Mouse (Mus musculus) left cerebral cortex, adult 8-10 months (tissue): ENCODE measurements around the gene Man1a. TPM values are rescaled to one million over a fixed set of nuclear protein-coding genes. Genes with fewer than 3 reads are reported as not detected.
A peak's percentile ranks its signal among the peaks of the same experiment; 100 is the strongest.

Source experiments
- DNase-seq, 2 experiments: peaks; one replicate each; pipeline ENCODE4 v3.0.0; 2022; ENCODE audit warnings: low spot score in 2 of 2
- total RNA-seq, 4 experiments: library from RNA; stranded (reverse); gene quantifications; 2 replicates each; pipeline ENCODE4 v1.2.4; 2022

The Man1a gene
- total RNA-seq, result 10 to 100 TPM; 28.0 to 28.9 (median 28.7) TPM

DNA sequence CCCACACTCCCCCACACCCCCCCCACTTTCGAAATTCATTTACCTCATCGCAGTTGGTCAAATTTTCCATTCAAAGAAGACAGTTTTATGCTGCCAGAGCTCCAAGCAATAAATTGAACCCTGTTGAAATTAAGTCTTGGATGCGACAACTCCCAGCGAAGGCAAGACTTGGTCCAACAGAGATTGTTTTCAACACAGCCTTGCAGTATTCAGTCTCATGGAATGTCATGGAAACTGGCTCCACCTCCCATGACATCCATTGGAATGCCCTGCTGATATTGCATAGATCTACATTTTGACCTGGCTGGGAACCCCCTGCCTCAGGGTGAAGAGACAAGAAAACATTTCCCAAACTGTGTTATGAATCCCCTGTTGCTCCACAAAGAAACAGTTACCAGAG, at the start of gene Man1a:
Man1a (minus strand) TSS at position 190 of the 400 bp plus-strand sequence.
- no peak for DNase-seq

DNA sequence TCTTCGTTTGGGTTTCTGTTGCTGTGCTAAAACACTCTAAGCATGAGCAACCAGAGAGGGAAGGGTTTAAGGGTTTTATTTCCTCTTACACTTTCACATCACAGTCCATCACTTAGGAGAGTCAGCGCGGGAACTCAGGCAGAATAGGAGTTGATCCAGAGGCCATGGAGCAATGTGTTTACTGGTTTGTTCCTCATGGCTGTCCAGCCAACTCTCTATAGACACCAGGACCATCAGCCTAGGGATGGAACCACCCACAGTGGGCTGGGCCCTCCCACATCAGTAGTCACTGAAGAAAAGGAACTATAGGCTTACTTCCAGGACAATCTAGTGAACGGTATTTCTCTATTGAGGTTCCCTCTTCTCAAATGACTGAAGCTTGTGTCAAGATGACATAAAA, 45.4 kb upstream of the Man1a start:
- DNase-seq, result no peak

DNA sequence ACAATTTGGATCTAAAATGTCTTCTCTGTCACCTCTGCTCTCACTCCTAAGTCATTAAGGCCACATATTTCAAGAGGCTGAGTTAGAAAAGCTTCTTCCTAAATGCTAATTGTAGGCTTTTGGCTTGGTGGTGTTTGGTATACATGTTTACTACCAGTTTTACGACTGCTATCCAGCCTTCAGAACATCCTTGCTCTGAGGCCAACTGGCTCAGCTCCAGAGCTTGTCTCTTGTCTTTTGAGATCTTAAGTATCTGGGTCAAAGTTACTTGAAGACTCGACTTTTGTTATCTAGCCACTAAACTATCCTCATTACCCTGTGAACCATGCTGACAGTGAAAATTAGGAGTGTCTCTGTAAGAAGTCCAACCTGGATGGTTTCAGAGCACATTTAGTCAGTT, 44.0 kb upstream of the Man1a start:
- no peak for DNase-seq

DNA sequence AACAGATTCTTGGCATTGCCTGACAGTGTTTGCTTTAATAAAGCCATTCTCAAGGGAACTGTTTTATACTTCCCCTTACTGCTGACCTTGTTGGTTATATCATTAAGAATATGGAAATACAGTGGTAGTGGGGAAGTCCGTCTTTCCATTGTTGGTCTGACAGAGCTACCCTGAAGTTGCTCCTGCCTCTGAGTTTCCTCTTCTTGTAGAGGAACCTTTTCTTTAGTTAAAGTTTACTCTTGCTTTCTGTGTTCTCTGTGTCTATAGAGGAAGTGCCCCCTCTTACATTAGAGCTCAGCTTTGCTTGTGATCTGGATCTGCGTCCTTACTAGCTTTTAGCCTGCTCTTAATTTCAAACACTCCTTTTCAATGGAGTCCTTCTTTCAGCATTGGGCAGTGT, 42.9 kb upstream of the Man1a start:
- DNase-seq, result no peak

DNA sequence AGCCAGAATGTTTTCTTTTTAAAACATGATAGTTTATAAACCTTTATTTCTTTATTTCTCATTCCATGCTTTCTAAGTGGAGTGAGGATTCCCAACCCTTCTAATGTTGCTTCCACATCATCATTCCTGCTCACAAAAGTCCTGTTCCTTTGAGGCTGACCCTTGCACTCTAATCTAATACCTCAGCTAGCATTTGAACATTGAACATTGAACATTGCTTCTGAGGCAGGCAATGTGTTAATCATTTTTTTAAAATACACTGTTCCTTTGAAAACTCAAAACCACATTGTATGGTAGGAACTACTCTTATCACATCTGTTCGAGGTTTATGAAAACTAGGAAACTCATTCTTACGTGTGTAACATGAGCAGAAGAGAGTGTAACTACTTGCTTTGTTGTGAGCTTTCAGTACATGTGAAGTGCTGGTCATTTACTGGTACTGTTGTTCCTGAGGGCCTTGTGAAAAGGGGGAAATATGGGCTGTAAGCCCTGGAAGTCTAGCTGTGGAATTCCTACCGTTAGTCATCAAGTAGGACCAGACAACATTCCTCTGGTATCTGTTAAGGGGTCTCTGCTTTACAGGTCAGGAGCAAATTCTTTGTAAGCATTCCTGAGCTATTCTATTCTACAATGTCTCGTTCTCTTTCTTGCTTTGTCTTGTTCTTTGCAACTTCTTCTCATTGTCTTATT, 42.0 kb upstream of the Man1a start:
- DNase-seq, result no peak

DNA sequence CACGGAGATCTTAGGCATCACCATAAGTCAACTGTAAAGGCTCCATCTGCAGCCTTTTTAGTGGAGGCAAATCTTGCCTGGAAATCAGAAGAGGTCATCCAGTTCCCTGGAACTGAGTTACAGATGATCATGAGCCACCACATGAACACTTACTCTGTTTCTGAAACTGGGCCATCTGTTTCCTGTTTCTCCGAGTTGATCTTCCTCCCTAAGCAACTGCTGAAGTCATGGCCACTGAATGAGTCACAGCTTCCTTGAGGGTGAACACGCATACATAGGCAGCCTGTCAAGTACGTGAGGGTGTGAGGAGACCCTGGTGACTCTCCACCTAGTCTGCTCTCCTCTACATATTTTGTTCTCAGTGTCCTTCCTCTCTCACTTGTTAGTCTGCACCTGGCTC, 41.4 kb upstream of the Man1a start:
- peak in 1 of 2 experiments; percentile 9 for DNase-seq

DNA sequence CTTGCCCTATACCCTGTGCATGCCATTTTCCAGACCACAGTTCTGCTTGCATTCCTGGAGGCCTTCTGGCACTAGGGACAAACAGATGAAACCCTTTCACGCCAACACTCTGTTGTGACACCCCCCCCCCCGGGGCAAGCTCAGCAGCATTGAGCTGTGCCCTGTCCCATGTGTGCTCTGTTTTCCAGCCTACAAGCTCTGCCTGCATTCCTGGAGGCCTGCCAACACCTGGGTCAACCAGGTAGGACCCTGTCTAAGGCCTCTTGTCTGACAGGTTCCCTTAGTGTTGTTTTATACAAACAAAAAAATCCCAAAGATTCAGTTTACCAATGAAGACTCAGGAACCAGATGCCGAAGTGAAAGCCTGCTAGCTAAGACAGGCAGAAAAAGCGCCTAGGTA, 27.3 kb upstream of the Man1a start:
- no peak for DNase-seq

DNA sequence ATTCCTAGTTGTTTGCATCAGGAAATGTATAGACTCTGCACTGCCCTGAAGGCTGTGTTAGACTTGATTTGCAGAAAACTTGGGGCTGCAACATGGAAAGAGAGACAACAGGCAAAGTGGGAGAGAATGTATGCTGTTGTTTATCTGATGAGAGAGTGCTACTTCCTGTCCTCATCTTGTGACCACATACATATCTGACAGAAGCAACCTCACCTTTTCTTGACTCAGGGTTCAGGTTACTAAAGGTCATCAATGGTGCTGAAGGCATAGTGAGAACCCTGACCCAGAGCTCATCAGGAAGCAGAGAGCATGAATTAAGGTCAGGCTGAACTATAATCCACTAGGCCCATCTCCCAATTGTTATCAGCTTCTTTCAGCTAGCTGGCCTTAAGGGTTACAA, 15.7 kb upstream of the Man1a start:
- DNase-seq, result no peak

DNA sequence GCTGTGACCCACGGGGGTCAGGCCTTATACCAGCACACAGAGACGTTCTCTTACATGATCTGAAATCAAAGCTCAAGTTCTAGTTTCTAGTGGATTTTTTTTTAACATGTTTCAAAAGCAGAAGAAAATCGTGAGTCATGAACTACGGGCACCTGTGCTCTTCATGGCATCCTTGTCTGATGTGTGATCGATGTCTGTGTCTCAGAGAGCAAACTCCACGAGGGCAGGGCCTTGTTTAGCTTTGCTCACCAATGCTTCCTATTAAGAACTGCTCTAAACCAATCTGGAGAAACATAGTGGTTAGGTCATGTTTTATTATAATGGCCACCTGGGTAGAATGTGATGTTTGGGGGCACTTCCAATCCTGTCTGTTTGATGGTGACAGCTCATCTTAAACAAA, 13.5 kb upstream of the Man1a start:
- no peak for DNase-seq

DNA sequence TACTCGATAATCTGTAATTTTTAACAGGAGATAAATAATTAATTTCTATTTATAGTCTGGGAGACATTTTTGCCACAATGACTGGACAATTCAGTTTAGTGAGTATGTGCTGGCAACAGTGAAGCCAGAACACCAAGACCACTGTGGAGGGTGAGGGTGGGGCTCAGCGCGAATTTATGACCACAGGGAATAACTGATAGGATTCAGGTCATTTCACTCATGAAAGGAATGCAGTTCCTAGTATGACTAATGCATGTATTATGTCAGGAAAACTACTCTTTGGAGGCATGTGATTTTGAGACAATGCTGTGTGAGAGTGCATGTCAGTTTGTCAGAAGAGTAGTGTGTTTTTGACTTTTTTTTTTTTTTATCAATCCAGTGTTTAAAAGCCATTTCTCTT, 10.9 kb upstream of the Man1a start:
- no peak for DNase-seq

DNA sequence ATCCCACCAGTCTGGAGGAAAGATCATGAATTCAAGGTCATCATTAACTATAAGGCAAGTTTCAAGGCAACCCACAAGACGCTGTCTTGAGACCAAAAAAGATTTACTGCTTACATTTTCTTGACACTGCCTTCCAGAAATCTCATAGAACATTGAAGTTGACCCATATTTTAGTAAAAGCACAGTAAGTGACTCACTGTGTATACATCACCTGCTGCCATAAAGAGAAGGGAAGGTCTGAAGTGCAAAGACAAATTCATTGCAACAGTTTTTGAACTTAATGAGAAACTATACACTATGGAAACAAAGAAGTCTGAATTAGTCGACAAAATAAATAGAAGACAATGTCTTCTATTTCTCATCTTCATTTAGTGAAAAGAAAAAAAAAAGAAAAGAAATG, 8.7 kb upstream of the Man1a start:
- no peak for DNase-seq

DNA sequence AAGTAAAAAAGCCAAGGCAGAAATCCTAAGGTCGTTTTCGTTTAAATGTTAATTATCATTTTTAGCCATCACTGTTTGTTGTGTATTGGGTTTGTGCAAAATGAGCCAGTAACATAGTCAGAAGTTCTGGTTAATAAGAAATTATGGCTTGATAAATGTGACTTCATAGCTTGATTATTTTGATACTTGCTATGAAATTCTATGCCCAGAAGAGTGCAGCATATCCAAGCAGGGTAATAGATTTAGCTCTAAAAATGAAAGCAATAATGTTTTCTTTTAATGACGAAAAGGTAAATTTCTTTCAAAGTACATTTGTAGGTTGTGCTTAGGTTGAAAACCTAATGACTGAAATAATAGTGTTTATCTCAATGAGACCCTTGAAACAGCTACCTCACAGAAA, 596 bp upstream of the Man1a start:
- DNase-seq, result no peak

DNA sequence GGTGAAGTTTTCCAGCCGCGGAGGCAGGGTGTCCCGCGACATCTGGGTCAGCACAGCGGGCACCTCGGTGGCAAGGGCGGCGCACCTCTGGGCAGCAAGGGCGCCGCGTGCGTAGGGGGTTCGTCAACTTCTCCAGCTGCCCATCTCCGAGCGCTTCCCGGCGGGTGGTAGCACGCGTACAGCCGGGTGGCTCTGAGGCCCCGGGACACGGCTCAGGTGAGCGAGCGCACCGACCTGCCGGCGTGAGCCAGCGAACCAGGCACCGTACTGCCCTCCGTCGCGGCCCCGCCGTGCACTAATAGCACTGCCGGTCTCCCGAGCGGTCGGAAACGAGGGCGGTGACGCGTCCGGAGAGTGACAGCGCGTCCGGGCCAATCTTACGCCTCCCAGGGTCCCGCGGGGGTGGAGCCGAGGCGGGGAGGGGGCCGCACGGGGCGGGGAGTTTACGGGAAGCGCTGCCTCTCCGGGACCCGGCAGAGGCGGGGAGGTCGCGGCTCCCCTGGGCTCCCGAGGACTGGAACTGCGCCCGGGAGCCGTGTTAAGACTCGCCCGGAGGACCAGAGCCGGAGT, 883 bp downstream of the Man1a start:
- peak; percentile 66 to 73 for DNase-seq

DNA sequence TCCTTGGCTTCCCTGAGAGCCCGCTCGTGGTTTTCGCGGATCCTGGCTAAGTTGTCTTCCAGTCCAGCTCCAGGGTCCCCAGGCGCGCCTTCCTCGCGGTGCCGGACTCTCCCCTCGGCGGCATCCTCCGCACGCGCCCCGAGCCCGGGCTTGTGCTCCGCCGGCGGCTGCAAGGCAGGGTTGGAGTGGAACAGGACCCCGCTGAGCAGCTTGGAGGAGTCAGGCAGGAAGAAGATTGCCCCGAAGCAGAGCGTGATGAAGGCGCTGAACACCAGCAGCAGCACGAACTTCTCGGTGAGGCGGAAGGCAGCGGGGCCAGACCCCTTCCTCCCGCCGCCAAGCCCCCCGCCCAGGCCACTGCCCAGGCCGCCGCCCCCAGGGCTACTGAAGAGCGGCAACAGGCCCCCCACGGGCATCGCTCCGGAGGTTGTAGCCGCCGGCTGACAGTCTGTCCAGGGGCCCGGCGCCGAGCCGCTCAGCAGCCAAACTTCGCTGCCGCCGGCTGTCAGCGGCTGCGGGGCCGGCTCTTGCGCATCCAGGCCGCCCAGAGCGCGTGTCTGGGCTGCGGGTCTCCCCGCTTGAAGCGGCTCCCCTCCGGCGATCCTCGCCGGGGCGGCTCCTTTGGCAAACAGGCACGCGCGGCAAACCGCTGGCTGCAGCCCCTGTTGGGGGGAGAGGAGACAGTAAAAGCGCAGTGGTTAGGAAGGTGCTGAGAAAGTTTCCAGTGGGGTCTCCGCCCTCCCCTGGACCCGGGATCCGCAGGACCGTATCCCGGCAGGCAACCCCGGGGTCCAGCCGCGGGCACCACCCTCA, 1.6 kb downstream of the Man1a start:
- no peak for DNase-seq

DNA sequence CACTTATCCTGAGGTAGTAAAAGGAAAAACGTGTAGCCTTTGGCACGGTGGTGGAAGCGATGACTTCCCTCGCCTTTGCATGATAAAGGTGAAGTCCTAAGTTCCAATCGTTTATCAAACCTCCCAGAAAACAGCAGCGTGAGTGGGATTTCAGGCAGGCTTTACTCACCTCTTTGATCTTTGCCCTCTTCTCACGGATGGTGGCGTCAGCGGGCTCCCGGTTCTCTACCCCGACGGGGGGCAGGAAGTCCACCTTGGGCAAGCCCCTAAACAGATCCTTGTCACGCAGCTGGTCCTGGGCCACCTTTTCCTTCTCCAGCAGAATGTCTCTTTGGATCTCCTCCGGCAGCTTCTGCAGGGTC, 2.2 kb downstream of the Man1a start:
- no peak for DNase-seq

DNA sequence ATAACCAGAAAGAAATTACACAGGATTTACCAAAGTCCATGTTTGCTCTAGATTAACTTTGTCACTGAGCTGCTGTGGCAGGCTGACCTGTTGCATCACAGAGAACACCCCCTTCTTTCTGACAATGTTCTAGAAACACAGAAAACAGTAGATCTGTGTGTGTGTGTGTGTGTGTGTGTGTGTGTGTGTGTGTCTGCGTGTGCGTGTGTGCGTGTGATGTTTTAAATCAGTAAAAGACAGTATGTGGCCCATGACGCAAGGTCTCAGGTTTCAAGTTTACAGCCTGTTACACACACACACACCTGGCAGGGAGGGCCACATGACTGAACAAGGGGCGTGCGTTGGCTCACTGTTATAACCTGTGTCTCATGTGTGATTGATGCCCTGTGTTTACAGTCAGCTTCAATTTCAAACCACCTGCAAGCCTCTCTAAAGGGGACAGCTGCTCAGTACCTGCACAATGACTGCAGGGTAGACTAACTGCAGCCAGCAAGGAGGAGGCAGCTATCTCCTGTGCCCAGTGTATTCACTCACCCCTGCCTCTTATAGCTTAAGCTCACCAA, 2.7 kb downstream of the Man1a start:
- DNase-seq, result no peak

DNA sequence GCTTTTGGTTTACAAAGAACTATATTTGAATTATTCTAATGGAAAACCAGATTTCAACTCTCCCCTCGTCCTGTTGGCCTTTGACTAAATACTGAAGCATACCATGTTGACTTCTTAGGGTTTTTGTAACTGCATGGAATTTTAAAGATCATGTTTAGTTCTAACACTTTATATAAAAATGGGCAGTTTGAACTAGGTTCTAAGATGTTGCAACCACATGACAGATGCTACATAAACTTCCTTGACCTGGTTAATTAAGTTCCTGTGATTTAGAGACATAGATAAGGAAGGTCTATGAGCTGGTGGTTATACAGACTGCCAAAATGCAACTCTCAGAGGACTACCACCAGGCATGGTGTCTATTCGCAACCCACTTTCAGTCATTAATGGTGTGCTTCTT, 4.1 kb downstream of the Man1a start:
- DNase-seq, result no peak

DNA sequence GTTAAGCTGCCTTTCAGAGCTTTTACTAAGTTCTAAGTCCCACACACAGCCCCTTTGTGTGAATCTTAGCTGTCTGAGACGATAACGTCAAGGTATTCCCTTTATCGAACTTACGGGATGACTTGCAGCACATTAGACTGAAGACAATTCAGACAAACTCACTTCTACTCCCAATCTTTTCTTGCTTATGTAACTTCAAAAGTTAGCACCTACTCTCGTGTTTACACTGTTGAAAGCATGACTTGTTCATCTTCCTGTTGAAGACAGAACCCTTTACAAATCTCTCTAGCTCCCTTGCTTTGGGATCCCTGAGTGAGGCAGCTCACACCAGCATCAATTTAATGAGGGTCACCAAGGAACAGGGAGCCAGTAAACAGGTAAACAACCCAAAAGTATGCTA, 5.9 kb downstream of the Man1a start:
- no peak for DNase-seq

DNA sequence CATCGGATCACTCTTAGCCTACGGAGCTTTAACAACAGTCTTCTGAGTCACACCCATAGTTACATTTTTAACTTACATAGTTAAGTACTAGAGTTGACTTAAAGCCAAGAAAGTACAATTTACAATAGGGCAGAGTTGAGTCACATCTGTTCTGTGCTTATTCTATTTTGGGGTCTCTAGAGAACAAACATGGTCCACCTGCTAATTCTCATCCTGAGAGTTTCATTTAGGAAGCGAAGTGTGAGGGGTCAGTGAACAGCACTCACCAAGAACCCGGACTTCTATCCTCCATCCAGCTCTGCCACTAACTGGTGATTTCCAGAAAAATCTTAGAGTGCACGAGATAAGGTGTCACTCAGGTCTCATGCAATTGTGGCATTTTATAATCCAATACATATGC, 7.0 kb downstream of the Man1a start:
- DNase-seq, result no peak

DNA sequence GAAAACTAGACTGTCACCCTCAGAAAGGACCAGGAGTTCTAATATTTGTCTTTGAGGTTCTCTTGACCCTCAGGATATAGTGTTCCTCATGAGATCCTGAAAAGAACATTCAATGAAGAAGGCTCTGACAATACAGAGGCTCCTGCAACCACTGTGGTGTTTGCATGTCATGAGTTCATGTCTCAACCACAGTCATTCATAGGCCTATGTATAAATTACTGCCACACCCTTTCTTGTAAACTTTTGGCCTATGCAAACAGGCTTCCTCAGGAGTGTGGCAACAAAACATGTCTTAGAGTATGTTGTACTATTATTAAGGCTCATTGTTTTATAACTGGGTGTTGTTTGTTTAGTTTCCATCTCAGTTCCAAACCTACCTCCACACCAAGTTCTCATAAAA, 9.7 kb downstream of the Man1a start:
- no peak for DNase-seq

DNA sequence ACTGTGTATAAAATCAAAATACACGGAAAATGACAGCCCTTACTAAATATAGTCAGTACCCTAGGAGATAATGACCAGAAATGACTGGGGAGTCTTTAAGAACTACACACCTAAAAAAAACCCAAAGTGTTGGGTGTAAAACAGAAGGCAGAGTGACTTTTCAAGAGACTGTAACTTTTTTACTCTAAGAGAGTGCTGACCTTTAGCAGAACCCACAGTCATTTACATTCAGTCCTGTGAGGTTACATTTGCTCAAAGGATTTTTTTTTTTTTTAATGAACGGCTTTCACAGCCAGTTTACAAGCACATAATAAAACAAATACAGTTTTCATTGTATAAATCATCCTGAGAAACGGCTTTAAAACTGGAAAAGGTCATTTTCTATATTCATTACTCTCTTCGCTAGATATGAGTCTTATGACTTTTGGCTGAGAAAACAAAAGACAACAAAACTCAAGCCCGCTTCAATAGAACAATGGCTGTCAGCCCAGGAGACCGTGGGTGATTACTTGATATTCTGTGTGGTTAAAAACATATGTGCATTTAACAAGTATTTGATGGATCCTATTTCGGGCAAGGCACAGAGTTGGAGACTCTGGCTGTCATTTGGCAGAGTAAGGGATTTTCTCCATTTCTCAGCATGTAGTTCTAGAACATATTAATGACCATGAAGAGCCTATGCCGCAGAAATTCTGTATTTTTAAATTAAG, 12.7 kb downstream of the Man1a start:
- no peak for DNase-seq

DNA sequence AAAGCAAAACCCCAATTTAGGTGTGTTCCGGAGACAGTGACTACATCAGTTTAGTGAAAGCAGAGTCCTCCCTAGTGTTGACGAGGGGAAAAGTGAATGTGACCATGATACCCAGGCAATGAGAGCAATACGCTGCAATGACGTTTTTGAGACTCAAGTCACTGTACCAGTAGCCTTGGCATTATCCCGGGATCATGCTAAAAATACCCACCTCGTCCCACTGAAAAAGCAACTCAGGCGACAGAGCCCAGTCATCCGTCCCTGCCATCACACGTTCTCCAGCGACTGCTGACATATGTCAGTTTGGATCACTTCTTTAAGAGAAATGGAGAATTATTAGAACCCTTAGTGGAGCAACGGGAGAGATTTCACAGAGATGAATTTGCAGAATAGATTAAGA, 13.6 kb downstream of the Man1a start:
- no peak for DNase-seq
